Mouse (Mus musculus): ENCODE results near the gene Megf8.
A peak's percentile ranks its signal among the peaks of the same experiment; 100 is the strongest.

The Megf8 gene

GRCm38 (mm10) chr7:25279076-25279860 lies 37.7 kb upstream of the Megf8 start:
- DNase-seq (ENCODE audit: low spot score in 2 of 2) = peak; percentile 89 to 90

- no peak for DNase-seq (ENCODE audit: low spot score in 2 of 2)
Observed at GRCm38 (mm10) chr7:25279861-25280791, 36.8 kb upstream of the Megf8 start.

- no peak for DNase-seq (ENCODE audit: low spot score in 2 of 2)
Observed at GRCm38 (mm10) chr7:25281166-25281733, 35.7 kb upstream of the Megf8 start.

GRCm38 (mm10) chr7:25281734-25282601 lies 35.0 kb upstream of the Megf8 start:
- peak; percentile 95 for DNase-seq (ENCODE audit: low spot score in 2 of 2)

GRCm38 (mm10) chr7:25282731-25283211 lies 34.2 kb upstream of the Megf8 start:
- DNase-seq (ENCODE audit: low spot score in 2 of 2) = no peak

- no peak for DNase-seq (ENCODE audit: low spot score in 2 of 2)
Observed at GRCm38 (mm10) chr7:25283637-25284036, 33.3 kb upstream of the Megf8 start.

- DNase-seq (ENCODE audit: low spot score in 2 of 2) = no peak
Observed at GRCm38 (mm10) chr7:25284171-25284570, 32.8 kb upstream of the Megf8 start.

- no peak for DNase-seq (ENCODE audit: low spot score in 2 of 2)
Observed at GRCm38 (mm10) chr7:25284766-25285165, 32.2 kb upstream of the Megf8 start.

GRCm38 (mm10) chr7:25285511-25286238 lies 31.3 kb upstream of the Megf8 start:
- no peak for DNase-seq (ENCODE audit: low spot score in 2 of 2)

GRCm38 (mm10) chr7:25286989-25287388 lies 30.0 kb upstream of the Megf8 start:
- DNase-seq (ENCODE audit: low spot score in 2 of 2) = no peak

GRCm38 (mm10) chr7:25288011-25288410 lies 29.0 kb upstream of the Megf8 start:
- DNase-seq (ENCODE audit: low spot score in 2 of 2) = no peak

GRCm38 (mm10) chr7:25288721-25289120 lies 28.2 kb upstream of the Megf8 start:
- DNase-seq (ENCODE audit: low spot score in 2 of 2) = no peak

GRCm38 (mm10) chr7:25289925-25290324 lies 27.0 kb upstream of the Megf8 start:
- DNase-seq (ENCODE audit: low spot score in 2 of 2) = no peak

- no peak for DNase-seq (ENCODE audit: low spot score in 2 of 2)
Observed at GRCm38 (mm10) chr7:25290463-25290862, 26.5 kb upstream of the Megf8 start.

- no peak for DNase-seq (ENCODE audit: low spot score in 2 of 2)
Observed at GRCm38 (mm10) chr7:25290911-25291310, 26.1 kb upstream of the Megf8 start.

GRCm38 (mm10) chr7:25292107-25292506 lies 24.9 kb upstream of the Megf8 start:
- no peak for DNase-seq (ENCODE audit: low spot score in 2 of 2)

- no peak for DNase-seq (ENCODE audit: low spot score in 2 of 2)
Observed at GRCm38 (mm10) chr7:25293191-25293739, 23.7 kb upstream of the Megf8 start.

GRCm38 (mm10) chr7:25294495-25294894 lies 22.5 kb upstream of the Megf8 start:
- DNase-seq (ENCODE audit: low spot score in 2 of 2) = no peak

- no peak for DNase-seq (ENCODE audit: low spot score in 2 of 2)
Observed at GRCm38 (mm10) chr7:25294960-25295722, 21.8 kb upstream of the Megf8 start.
